In genomic region chr11:109859939-109860469, GRCm38 (mm10) we compare ENCODE assay signal across 8 mouse cellular contexts. TPM values are rescaled to one million over a fixed set of nuclear protein-coding genes. Genes with fewer than 3 reads are reported as not detected.
DNase-seq lines count a peak whose midpoint lies in the region; ATAC-seq and TF ChIP-seq lines count a peak whose summit lies in the region.

No protein-coding gene starts in this region.

- H3K27me3 ChIP-seq in neural tube, embryonic 12.5 days (replicated peaks) = no peaks in the 10 kb centered on the region
- no peaks in the 10 kb centered on the region for H3K27me3 ChIP-seq in limb, embryonic 15.5 days
- H3K27me3 ChIP-seq in midbrain, postnatal 0 days (ENCODE audit: insufficient read depth, low read length) = no peaks in the 10 kb centered on the region

- H3K4me1 ChIP-seq in neural tube, embryonic 12.5 days = no peaks in the 10 kb centered on the region
- H3K4me1 ChIP-seq in limb, embryonic 15.5 days = peaks cover 8% of the 10 kb centered on the region
- H3K4me1 ChIP-seq in midbrain, postnatal 0 days (ENCODE audit: insufficient read depth, low read length) = 0 out of 2 replicates have a peak, but pooled peaks cover 3% of the 10 kb centered on the region

- H3K27ac ChIP-seq in neural tube, embryonic 12.5 days = no peak overlapping the region
- peak overlapping the region; percentile 70 for H3K27ac ChIP-seq in limb, embryonic 15.5 days
- no peak overlapping the region for H3K27ac ChIP-seq in midbrain, postnatal 0 days (ENCODE audit: low read depth, low read length)

- no peak for ATAC-seq in neural tube, embryonic 12.5 days (ENCODE audit: low FRiP score, low read depth)
- ATAC-seq in limb, embryonic 15.5 days (ENCODE audit: insufficient number of reproducible peaks, low FRiP score, low TSS enrichment, low read depth) = no peak
- no peak for ATAC-seq in midbrain, postnatal 0 days (ENCODE audit: low FRiP score)

- H3K4me3 ChIP-seq in neural tube, embryonic 12.5 days = no peak overlapping the region
- peak overlapping the region; percentile 21 for H3K4me3 ChIP-seq in limb, embryonic 15.5 days
- no peak overlapping the region for H3K4me3 ChIP-seq in midbrain, postnatal 0 days (ENCODE audit: low read depth, low read length)

- no peak for TF ChIP-seq CTCF in midbrain, postnatal 0 days (IDR thresholded peaks at IDR 0.05)

- peak overlapping the region; percentile 33 for H3K4me2 ChIP-seq in neural tube, embryonic 12.5 days (replicated peaks)
- H3K4me2 ChIP-seq in limb, embryonic 15.5 days = peak overlapping the region; percentile 44
- peak overlapping the region; percentile 28; the same call in 1 of the 2 replicates for H3K4me2 ChIP-seq in midbrain, postnatal 0 days (ENCODE audit: low read depth, low read length, poor library complexity, severe bottlenecking)

- H3K36me3 ChIP-seq in neural tube, embryonic 12.5 days = no peaks in the 10 kb centered on the region
- no peaks in the 10 kb centered on the region for H3K36me3 ChIP-seq in limb, embryonic 15.5 days
- H3K36me3 ChIP-seq in midbrain, postnatal 0 days (ENCODE audit: insufficient read depth, low read length) = no peaks in the 10 kb centered on the region

- H3K9ac ChIP-seq in neural tube, embryonic 12.5 days = no peak overlapping the region
- no peak overlapping the region; the same call in 1 of the 2 replicates for H3K9ac ChIP-seq in limb, embryonic 15.5 days
- H3K9ac ChIP-seq in midbrain, postnatal 0 days (replicated peaks; ENCODE audit: low read length, poor library complexity, severe bottlenecking) = no peak overlapping the region

- 71% methylated on average over 14 of the region's 14 CpGs for WGBS in neural tube, embryonic 12.5 days
- 35% methylated on average over 14 of the region's 14 CpGs for WGBS in limb, embryonic 15.5 days
- WGBS in midbrain, postnatal 0 days = 64% methylated on average over 14 of the region's 14 CpGs

- intact Hi-C loops in heart, postnatal 10 days (cut with DNase I) = loop anchor here (1.0 to 5.0 kb wide), 7 partner anchors 138 to 615 kb away; partner anchors contain the start of gene Fam20a

- H3K9me3 ChIP-seq in neural tube, embryonic 12.5 days = no peaks in the 10 kb centered on the region
- H3K9me3 ChIP-seq in limb, embryonic 15.5 days = no peaks in the 10 kb centered on the region
- peaks cover 3% of the 10 kb centered on the region; the same call in 1 of the 2 replicates for H3K9me3 ChIP-seq in midbrain, postnatal 0 days (ENCODE audit: low read length)

- no peak for DNase-seq in neural tube, embryonic 10.5 days (ENCODE audit: extremely low spot score, low spot score)
- DNase-seq in c-Kit-positive CD71-positive TER-119-negative erythroid progenitor cells, embryonic 14.5 days (ENCODE audit: low read depth) = peak; percentile 39
- DNase-seq in heart, postnatal 10 days = peak; percentile 36 to 48
- DNase-seq in midbrain, postnatal 0 days (ENCODE audit: low spot score) = no peak
- no peak for DNase-seq in Muller cell, postnatal 12 days (ENCODE audit: inconsistent ontology term)
- no peak for DNase-seq in cerebellum, postnatal 14 days

RNA-seq across cellular contexts. Expression of gene 1700012B07Rik, which starts 32.2 kb away (rescaled TPM):
- polyA plus RNA-seq in neural tube, embryonic 12.5 days (2016; fragmentation: Nextera tagmentation; extraction: Ambion mirVana) = not detected in 2 replicates
- total RNA-seq in heart, postnatal 10 days (2021) = not detected
- polyA plus RNA-seq in limb, embryonic 15.5 days (2015; fragmentation: Nextera tagmentation; extraction: Ambion mirVana) = not detected in 2 replicates
- total RNA-seq in midbrain, postnatal 0 days (2014; rRNA removed) = not detected in 2 replicates
- not detected in 2 replicates for polyA plus RNA-seq in midbrain, postnatal 0 days (2015; fragmentation: Nextera tagmentation; extraction: Ambion mirVana)

Comparison
In these comparisons a context has a peak if more than half of its experiments do, and no peak if none do; other contexts are left out.
1. DNase-seq: peak in c-Kit-positive CD71-positive TER-119-negative erythroid progenitor cells, embryonic 14.5 days (single experiment) and heart, postnatal 10 days (2 of 2); none in neural tube, embryonic 10.5 days (single experiment), midbrain, postnatal 0 days (single experiment), Muller cell, postnatal 12 days (single experiment) and cerebellum, postnatal 14 days (0 of 2).
2. Peak in every context shown above with its lines, with median percentiles within 50 percentile points of each other: H3K4me2 ChIP-seq.